Mouse (Mus musculus) heart, postnatal 10 days (tissue): ENCODE data around the gene Sesn1. TPM values are rescaled to one million over a fixed set of nuclear protein-coding genes. Genes with fewer than 3 reads are reported as not detected.
A peak's percentile ranks its signal among the peaks of the same experiment; 100 is the strongest.
"Not testable (repeated sequence)": the region's sequence is repeated elsewhere in the genome, so short reads cannot be mapped to it uniquely, and the experiment has no call there.

Source experiments
- DNase-seq, 2 experiments: peaks; one replicate each; pipeline ENCODE4 v3.0.0; 2021
- intact Hi-C: fragments of 180-260 bp; cut with DNase I; formaldehyde crosslinking; loops from one replicate; pipeline ENCODE4 v1.15.1; 2025
- total RNA-seq, 2 experiments: library from RNA; stranded (reverse); gene quantifications; 2 replicates each; pipeline ENCODE4 v1.2.3; 2021

The Sesn1 gene
- total RNA-seq, 2 experiments from 2014 or later = 52.8 to 110 TPM

GRCm38 (mm10) chr10:41820401-41820800, 10.7 kb downstream of the Sesn1 start:
- intact Hi-C loops = no loop called here
- no peak for DNase-seq

DNA sequence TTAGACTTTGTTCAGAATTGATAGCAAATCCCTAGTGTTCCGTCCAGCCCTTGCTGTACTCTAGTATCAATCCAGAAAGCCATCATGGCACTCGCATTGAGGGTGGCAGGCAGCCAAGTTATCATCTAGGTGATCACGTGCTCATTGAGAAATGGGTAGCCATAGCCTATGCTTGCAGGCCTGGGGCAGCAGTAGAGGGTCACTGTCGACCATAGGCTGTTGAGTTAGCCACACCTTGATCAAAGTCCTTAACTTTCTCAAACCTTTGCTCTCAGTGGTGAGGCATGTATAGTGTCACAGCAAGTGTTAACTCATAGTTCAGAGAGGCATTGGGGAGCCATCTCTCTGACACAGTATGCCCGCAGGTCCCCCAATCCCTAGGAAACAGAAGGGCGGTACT, 11.4 kb downstream of the Sesn1 start:
- DNase-seq = no peak
- intact Hi-C loops = no loop called here

DNA sequence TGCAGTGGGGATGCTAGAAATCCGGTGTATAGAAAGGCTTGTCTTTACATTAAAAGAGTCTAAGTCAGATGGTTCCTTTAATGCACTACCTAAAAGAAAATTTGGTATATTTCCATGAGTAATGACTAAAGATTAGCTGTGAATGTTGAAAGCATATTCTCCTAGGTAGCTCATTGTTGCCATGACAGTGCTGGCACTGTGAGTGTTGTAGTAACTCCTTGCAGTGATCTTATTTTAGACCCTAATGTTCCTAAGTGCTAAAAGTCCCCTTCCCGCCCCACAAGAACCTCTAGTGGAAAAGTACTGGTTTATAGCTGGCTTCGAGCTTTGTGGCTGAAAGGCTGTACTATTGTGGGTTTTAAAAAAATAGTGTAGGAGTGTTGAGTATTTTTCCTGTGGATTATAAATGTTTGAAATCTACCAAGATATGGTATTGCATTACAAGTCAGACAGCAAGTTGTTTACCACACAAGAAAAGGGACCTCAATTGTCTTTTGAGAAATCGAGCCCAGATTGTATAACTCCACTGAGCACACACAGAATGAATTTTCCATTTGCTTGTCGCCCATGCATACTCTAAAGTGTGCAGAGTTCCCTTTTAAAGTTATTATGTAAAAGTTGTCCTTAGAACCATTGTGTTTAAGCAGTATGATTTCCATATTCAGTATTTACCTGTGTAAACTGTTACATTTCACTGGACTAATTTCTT, 13.0 kb downstream of the Sesn1 start:
- no peak for DNase-seq
- intact Hi-C loops = no loop called here

- DNase-seq, intact Hi-C loops: not testable (repeated sequence)
Observed at GRCm38 (mm10) chr10:41823282-41823675, 13.5 kb downstream of the Sesn1 start.

GRCm38 (mm10) chr10:41823916-41824315, 14.2 kb downstream of the Sesn1 start:
- DNase-seq = no peak
- intact Hi-C loops = no loop called here

- intact Hi-C loops = no loop called here
- DNase-seq = no peak
Observed at GRCm38 (mm10) chr10:41825041-41825440, 15.3 kb downstream of the Sesn1 start.

DNA sequence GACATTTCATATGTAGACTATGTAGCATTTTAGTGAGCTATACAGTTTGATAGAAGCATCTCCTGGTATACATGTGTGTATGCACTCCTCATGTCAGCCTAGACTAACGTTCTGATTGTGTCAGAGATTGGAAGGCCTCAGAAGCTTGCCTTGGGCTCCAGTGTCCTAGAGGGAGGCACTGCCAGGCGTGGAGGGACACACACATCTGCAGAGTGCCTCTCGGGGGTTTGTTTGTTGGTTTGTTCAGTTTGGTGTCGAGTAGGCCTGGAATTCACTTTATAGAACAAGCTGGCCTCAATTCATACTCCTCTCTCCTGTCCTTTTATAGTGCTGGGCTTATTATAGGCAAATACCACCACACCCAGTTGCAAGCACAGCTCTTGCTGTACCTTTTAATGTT, 16.3 kb downstream of the Sesn1 start:
- DNase-seq = no peak
- intact Hi-C loops = no loop called here

GRCm38 (mm10) chr10:41826526-41827116, 16.9 kb downstream of the Sesn1 start:
- DNase-seq = no peak
- intact Hi-C loops = no loop called here

- no peak for DNase-seq
- intact Hi-C loops = no loop called here
Observed at GRCm38 (mm10) chr10:41827784-41828183, 18.0 kb downstream of the Sesn1 start.

- intact Hi-C loops = no loop called here
- no peak for DNase-seq
Observed at GRCm38 (mm10) chr10:41829191-41829590, 19.5 kb downstream of the Sesn1 start.

- intact Hi-C loops = loop anchor here (2.0 to 5.0 kb wide), 3 partner anchors 57 to 465 kb away; partner anchors contain the start of gene Foxo3
- no peak for DNase-seq
Observed at GRCm38 (mm10) chr10:41829980-41830379, 20.2 kb downstream of the Sesn1 start.

GRCm38 (mm10) chr10:41830445-41830844, 20.7 kb downstream of the Sesn1 start:
- intact Hi-C loops = loop anchor here (2.0 to 5.0 kb wide), 3 partner anchors 57 to 464 kb away; partner anchors contain the start of gene Foxo3
- DNase-seq = no peak

DNA sequence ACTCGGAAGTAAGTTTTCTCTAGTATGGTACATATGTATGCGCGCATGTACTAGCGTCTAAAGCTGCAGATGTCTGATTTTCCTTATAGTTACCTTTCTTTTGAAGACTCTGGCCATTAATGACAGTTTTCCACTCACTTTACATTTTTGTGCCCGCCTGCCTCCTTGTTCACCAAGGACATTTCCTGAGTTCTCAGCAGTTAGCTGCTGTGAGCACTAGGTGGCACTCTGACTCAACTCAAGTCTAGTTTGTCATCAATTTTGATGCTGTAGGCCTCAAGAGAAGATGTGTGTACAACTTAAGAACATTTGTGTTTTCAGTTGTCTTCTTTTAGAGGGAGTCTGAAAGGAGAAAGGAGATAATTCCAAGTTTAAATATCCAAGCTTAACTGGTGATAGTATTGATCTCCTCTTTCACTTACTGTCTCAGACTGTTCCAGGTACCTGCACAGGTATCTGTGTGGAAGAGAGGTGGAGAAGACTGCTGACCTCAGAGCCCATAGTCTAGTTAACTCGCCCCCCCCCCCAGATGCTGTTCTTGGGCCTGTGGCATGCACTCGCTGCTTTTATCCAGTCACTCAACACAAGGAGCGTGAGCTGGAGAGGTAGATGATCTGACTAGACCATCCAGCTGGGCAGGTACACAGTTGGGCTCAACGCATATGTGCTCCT, 21.3 kb downstream of the Sesn1 start:
- intact Hi-C loops = loop anchor here (1.0 to 5.0 kb wide), 5 partner anchors 56 to 464 kb away; partner anchors contain the start of gene Foxo3
- DNase-seq = peak; percentile 84 to 87

GRCm38 (mm10) chr10:41832191-41832590, 22.5 kb downstream of the Sesn1 start:
- intact Hi-C loops = loop anchor here (5.0 kb wide), 2 partner anchors 55 to 445 kb away; partner anchors contain the start of gene Foxo3
- no peak for DNase-seq

DNA sequence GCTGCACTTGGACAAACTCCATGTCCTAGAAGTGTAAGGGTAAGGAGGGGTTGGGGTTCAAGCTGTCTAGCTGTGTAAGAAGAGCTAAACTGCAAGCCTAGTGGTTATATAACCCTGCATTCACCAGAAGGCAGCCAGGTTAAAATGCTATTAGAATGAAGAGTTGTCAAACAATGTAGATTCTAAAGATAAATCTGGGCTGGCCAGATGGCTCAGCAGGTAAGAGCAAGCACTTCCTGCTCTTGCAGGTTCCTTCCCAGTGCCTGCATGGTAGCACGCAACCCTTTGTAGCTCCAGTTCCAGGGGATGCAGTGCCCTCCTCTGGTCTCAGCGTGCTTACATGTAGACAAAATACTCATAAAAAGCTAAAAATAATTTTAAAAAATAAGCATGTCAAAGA, 24.4 kb downstream of the Sesn1 start:
- intact Hi-C loops = loop anchor here (5.0 kb wide), 2 partner anchors 53 to 443 kb away; partner anchors contain the start of gene Foxo3
- DNase-seq = no peak

DNA sequence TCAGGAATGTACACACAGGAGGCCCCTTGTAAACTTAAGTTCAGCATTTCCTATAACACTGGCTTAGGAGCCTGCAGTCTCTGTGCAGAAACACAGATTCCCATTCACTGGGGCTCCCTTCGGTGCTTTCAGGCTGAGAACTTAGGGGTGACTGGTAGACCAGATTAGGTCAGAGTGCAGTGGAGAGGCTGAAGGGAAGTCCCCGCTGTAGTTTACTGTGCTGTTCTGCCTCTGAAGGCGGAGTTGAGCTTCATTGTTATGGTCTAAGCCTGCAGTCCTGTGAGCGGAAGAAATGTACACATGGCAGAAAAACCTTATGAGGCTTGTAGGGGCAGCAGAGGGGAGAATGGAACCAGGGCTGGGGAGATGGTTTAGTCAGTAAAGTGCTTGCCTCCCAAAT, 29.2 kb downstream of the Sesn1 start:
- no peak for DNase-seq
- intact Hi-C loops = no loop called here

DNA sequence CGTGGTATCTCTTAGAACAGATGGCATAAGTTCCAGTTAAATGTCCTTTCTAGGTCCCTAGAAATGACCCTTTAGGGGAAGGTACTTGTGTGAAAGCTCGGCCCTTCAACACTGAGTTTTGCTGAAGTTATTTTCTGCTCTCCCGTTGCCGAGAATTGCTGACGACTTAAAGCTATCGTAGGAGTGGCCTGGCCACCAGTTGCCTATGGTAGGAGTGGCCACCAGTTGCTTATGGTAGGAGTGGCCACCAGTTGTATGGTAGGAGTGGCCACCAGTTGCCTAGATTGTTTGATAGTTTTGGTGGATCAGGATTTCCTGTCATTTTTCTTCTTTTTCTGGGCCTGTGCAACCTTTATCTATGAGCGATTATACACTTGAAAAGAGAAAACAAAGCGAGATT, 38.0 kb downstream of the Sesn1 start:
- intact Hi-C loops = no loop called here
- DNase-seq = no peak

DNA sequence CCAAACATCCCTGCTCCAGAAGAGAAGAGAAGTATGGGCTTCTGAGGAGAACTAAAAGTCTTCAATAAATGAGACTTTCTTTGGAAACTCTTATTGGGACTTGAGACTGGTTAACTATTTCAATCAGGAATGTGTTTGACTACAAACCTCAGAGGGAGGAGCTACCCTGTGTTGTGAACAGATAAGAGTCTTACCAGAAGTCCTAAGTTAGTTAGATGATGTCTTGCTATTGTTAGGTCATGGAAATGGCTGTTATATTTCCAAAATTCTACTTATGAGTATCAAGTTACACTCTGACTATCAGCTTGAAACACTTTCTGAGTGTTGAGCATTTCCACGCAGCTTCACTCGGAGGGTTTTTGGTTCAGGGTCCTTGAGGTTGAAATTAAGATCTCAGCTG, 39.0 kb downstream of the Sesn1 start:
- DNase-seq = no peak
- intact Hi-C loops = no loop called here

- no peak for DNase-seq
- intact Hi-C loops = no loop called here
Observed at GRCm38 (mm10) chr10:41859820-41860219, 50.1 kb downstream of the Sesn1 start.

DNA sequence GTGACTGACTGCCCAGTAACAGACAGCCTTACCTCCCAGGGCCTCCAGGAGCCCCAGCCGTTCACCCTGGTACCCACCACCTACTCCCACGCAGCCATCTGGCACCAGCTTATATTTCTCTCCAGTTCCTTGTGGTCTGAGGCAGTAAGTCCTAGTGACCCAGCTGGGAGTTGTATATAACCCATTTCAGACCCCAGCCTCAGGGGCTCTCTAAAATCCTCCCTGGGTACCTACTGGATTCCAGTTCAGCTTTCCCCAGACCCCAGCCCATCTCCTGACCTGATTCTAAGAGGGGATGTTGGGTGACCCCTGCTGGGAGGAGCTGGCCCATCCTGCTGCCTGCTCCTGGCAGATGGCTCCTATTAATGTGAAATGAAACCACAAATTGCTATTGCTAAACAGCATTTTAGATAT, 50.5 kb downstream of the Sesn1 start:
- intact Hi-C loops = no loop called here
- DNase-seq = no peak

DNA sequence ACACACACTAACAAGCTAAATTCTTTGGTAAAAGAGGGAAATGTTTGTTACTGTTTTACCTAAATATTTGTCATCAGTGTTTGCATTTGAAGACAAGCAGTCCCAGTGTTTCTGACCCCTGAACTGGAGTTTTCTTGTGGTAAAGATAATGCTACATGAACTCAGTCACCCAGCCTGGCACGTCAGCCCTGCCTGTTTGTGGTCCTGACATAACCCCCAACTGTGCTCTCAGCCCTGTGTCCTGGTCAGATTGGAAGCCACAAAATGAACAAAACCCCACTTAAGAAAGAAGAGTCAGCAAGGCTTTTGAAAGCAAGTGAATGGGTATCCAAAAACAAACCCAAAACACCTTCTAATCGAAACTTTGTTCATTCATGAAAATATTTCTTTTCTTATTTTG, 53.3 kb downstream of the Sesn1 start:
- intact Hi-C loops = no loop called here
- no peak for DNase-seq
